Comparison of ENCODE assay signal across 8 mouse cellular contexts in genomic region chr7:107210126-107210576, GRCm38 (mm10). TPM values are rescaled to one million over a fixed set of nuclear protein-coding genes. Genes with fewer than 3 reads are reported as not detected.
DNase-seq lines count a peak whose midpoint lies in the region; ATAC-seq and TF ChIP-seq lines count a peak whose summit lies in the region.

No protein-coding gene starts in this region.

- no peaks in the 10 kb centered on the region for H3K4me1 ChIP-seq in lung, embryonic 15.5 days
- no peaks in the 10 kb centered on the region for H3K4me1 ChIP-seq in forebrain, postnatal 0 days (ENCODE audit: insufficient read depth)
- no peaks in the 10 kb centered on the region for H3K4me1 ChIP-seq in stomach, embryonic 16.5 days (ENCODE audit: control insufficient read depth, insufficient read depth, low read length)

- 0 out of 2 replicates have a peak overlapping the region, but pooled peaks have one; percentile 18 for H3K4me2 ChIP-seq in lung, embryonic 15.5 days
- H3K4me2 ChIP-seq in forebrain, postnatal 0 days (ENCODE audit: low read depth), result no peak overlapping the region
- peak overlapping the region; percentile 19; the same call in 1 of the 2 replicates for H3K4me2 ChIP-seq in stomach, embryonic 16.5 days (ENCODE audit: low read depth, low read length)

- peaks cover 41% of the 10 kb centered on the region for H3K27me3 ChIP-seq in lung, embryonic 15.5 days
- peaks cover 27% of the 10 kb centered on the region; the same call in 1 of the 2 replicates for H3K27me3 ChIP-seq in forebrain, postnatal 0 days (ENCODE audit: insufficient read depth, low read length)
- H3K27me3 ChIP-seq in stomach, embryonic 16.5 days (ENCODE audit: control insufficient read depth, insufficient read depth, low read length), result peaks cover 30% of the 10 kb centered on the region

- intact Hi-C loops in left cerebral cortex, postnatal 4 days (cut with DNase I), result loop anchor here (10.0 kb wide), 2 partner anchors 535 to 575 kb away; no protein-coding TSS in a partner anchor

- peak overlapping the region; percentile 7; the same call in 1 of the 2 replicates for H3K4me3 ChIP-seq in lung, embryonic 15.5 days
- 0 out of 2 replicates have a peak overlapping the region, but pooled peaks have one; percentile 11 for H3K4me3 ChIP-seq in forebrain, postnatal 0 days (ENCODE audit: low read depth, low read length)
- peak overlapping the region; percentile 8; the same call in 1 of the 2 replicates for H3K4me3 ChIP-seq in stomach, embryonic 16.5 days (replicated peaks; ENCODE audit: low read length)

- peaks cover 14% of the 10 kb centered on the region for H3K9me3 ChIP-seq in lung, embryonic 15.5 days
- peaks cover 16% of the 10 kb centered on the region for H3K9me3 ChIP-seq in forebrain, postnatal 0 days (ENCODE audit: low read length)
- H3K9me3 ChIP-seq in stomach, embryonic 16.5 days (replicated peaks; ENCODE audit: control insufficient read depth, low read length), result peaks cover 13% of the 10 kb centered on the region

- no peak for ATAC-seq in lung, embryonic 15.5 days (ENCODE audit: borderline replicate concordance, extremely low read depth, low FRiP score, low TSS enrichment)
- ATAC-seq in forebrain, postnatal 0 days, result no peak; the same call in 1 of the 2 replicates
- no peak for ATAC-seq in stomach, embryonic 16.5 days (ENCODE audit: insufficient read depth, low FRiP score)

- no peak for DNase-seq in lung, postnatal 25 days (ENCODE audit: low spot score)
- DNase-seq in forebrain, postnatal 0 days, result no peak
- peak; percentile 4 to 43 for DNase-seq in kidney, postnatal 36 days
- no peak for DNase-seq in left cerebral cortex, postnatal 4 days
- no peak for DNase-seq in spleen, postnatal 14 days (ENCODE audit: low spot score in 2 of 2)
- DNase-seq in ovary, postnatal 10 days (ENCODE audit: low spot score), result no peak

- TF ChIP-seq CTCF in forebrain, postnatal 0 days (IDR thresholded peaks at IDR 0.05; ENCODE audit: low read depth), result no peak

- no peaks in the 10 kb centered on the region for H3K36me3 ChIP-seq in lung, embryonic 15.5 days
- no peaks in the 10 kb centered on the region for H3K36me3 ChIP-seq in forebrain, postnatal 0 days (ENCODE audit: insufficient read depth)
- no peaks in the 10 kb centered on the region for H3K36me3 ChIP-seq in stomach, embryonic 16.5 days (ENCODE audit: control insufficient read depth, insufficient read depth, low read length)

- no peak overlapping the region for H3K27ac ChIP-seq in lung, embryonic 15.5 days
- H3K27ac ChIP-seq in forebrain, postnatal 0 days (ENCODE audit: low read depth, low read length), result no peak overlapping the region
- no peak overlapping the region for H3K27ac ChIP-seq in stomach, embryonic 16.5 days (ENCODE audit: low read length)

- H3K9ac ChIP-seq in lung, embryonic 15.5 days, result no peak overlapping the region
- H3K9ac ChIP-seq in forebrain, postnatal 0 days, result no peak overlapping the region
- H3K9ac ChIP-seq in stomach, embryonic 16.5 days (ENCODE audit: low read length), result no peak overlapping the region

- WGBS in lung, embryonic 15.5 days, result 25% methylated on average over 50 of the region's 77 CpGs
- 37% methylated on average over 66 of the region's 77 CpGs for WGBS in forebrain, postnatal 0 days
- 24% methylated on average over 74 of the region's 77 CpGs for WGBS in stomach, embryonic 16.5 days

RNA-seq across cellular contexts. Expression of gene Rbmxl2, which starts 0.9 kb away (rescaled TPM):
- polyA plus RNA-seq in lung, embryonic 15.5 days (2015; fragmentation: Nextera tagmentation; extraction: Ambion mirVana), result not detected in 2 replicates
- not detected in 2 replicates for total RNA-seq in forebrain, postnatal 0 days (2014; rRNA removed)
- polyA plus RNA-seq in forebrain, postnatal 0 days (2015; fragmentation: Nextera tagmentation; extraction: Ambion mirVana), result not detected in 2 replicates
- not detected in 2 replicates for polyA plus RNA-seq in stomach, embryonic 16.5 days (2015; fragmentation: Nextera tagmentation; extraction: Ambion mirVana)
- not detected for total RNA-seq in left cerebral cortex, postnatal 4 days (2021)

RNA-seq across cellular contexts. Expression of gene Nlrp14, which starts 43.4 kb away (rescaled TPM):
- not detected in 2 replicates for polyA plus RNA-seq in lung, embryonic 15.5 days (2015; fragmentation: Nextera tagmentation; extraction: Ambion mirVana)
- 0.05 TPM in 1 of 2 replicates, not detected in the other for total RNA-seq in forebrain, postnatal 0 days (2014; rRNA removed)
- not detected in 2 replicates for polyA plus RNA-seq in forebrain, postnatal 0 days (2015; fragmentation: Nextera tagmentation; extraction: Ambion mirVana)
- not detected in 2 replicates for polyA plus RNA-seq in stomach, embryonic 16.5 days (2015; fragmentation: Nextera tagmentation; extraction: Ambion mirVana)
- not detected for total RNA-seq in left cerebral cortex, postnatal 4 days (2021)

Comparison
In these comparisons a context has a peak if more than half of its experiments do, and no peak if none do; other contexts are left out.
1. DNase-seq: peak in kidney, postnatal 36 days (2 of 2); none in lung, postnatal 25 days (single experiment), forebrain, postnatal 0 days (single experiment), left cerebral cortex, postnatal 4 days (single experiment), spleen, postnatal 14 days (0 of 2) and ovary, postnatal 10 days (single experiment).
2. Peak in every context shown above with its lines, with median percentiles within 50 percentile points of each other: H3K4me3 ChIP-seq.